Mouse (Mus musculus) E14TG2a.4 (cell line): ENCODE data around the gene Setd7.
A peak's percentile ranks its signal among the peaks of the same experiment; 100 is the strongest.

ENCODE experiments used
- H3K27me3 ChIP-seq: 2 replicates; pipeline ENCODE4 v1.6.1; 2014; ENCODE audit warnings: low read length, control low read depth; ENCODE audit not compliant: insufficient read depth
- H3K36me3 ChIP-seq: 2 replicates; pipeline ENCODE4 v1.6.1; 2014; ENCODE audit warnings: low read length, control low read depth; ENCODE audit not compliant: insufficient read depth
- H3K4me1 ChIP-seq: replicated peaks from 2 replicates; pipeline ENCODE4 v1.6.1; 2014; ENCODE audit warnings: low read depth, low read length, control low read depth
- H3K4me3 ChIP-seq: replicated peaks from 2 replicates; pipeline ENCODE4 v1.5.1; 2014; ENCODE audit warnings: mild to moderate bottlenecking, low read length
- H3K9me3 ChIP-seq: 2 replicates; pipeline ENCODE4 v1.6.1; 2014; ENCODE audit warnings: low read length, control low read depth
- CTCF ChIP-seq: conservative IDR thresholded peaks from 2 replicates; pipeline ENCODE4 v1.5.1; 2014; ENCODE audit warnings: low read length
- NANOG ChIP-seq: IDR thresholded peaks from 2 replicates; pipeline ENCODE4 v1.6.1; 2014; ENCODE audit warnings: borderline replicate concordance, low read length, mixed read lengths
- POU5F1 ChIP-seq: IDR thresholded peaks from 2 replicates; pipeline ENCODE4 v1.6.1; 2014; ENCODE audit warnings: low read length, borderline replicate concordance

Gene Setd7

DNA sequence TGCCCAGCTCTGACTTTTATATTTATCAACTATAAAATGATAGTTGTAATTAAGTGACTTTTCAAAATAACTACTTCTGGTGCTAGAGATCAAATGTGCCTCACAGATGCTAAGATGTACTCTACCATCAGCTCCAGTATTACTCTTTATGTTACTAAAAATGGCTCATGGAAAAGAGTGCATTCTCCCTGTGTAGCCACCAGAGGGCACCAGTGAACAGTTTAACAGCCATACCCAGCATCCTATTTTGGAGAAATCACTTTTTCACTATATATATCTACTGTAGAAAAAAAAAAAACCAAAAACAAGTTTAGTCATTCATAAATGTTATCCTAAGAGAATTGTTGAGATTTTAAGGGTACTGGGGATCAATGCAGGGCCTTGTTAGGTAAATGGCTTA lies 79.6 kb downstream of the Setd7 start:
- Histone ChIP-seq H3K4me3 (no peak overlapping the region), H3K27me3 (peaks cover 6% of the 10 kb centered on the region; the same call in 1 of the 2 replicates), H3K36me3 (no peaks in the 10 kb centered on the region), H3K4me1 (peaks cover 22% of the 10 kb centered on the region), H3K9me3 (no peaks in the 10 kb centered on the region)
- TF ChIP-seq CTCF (peak; percentile 76), NANOG (no peak)

GRCm38 (mm10) chr3:51479893-51480292 lies 80.8 kb downstream of the Setd7 start:
- no peak for TF ChIP-seq POU5F1
- no peak for TF ChIP-seq NANOG
- no peak for TF ChIP-seq CTCF
- H3K4me3 ChIP-seq = no peak overlapping the region
- peaks cover 4% of the 10 kb centered on the region; the same call in 1 of the 2 replicates for H3K27me3 ChIP-seq
- no peaks in the 10 kb centered on the region for H3K9me3 ChIP-seq
- H3K4me1 ChIP-seq = peaks cover 13% of the 10 kb centered on the region
- H3K36me3 ChIP-seq = peaks cover 10% of the 10 kb centered on the region

DNA sequence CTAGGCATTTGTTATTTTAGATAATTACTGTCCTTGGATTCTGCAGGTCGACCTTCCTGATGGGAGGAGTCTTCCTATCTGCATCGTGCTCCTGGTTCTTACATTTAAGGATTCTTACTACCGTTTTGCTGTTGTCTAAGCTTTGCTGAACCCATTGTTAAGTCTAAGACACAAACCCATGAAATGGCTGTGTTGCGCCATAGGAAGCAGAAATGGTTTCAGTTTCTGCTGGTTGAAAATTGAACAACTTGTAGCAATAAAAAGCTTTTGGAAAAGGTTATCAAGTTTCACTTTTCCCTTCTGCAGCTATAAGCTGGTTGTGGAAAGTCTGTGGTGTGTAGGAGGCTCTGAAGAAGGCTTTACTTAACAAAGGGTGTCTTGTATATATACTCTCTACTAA lies 85.0 kb downstream of the Setd7 start:
- no peaks in the 10 kb centered on the region for H3K9me3 ChIP-seq
- H3K27me3 ChIP-seq = no peaks in the 10 kb centered on the region
- no peak for TF ChIP-seq CTCF
- no peak for TF ChIP-seq NANOG
- no peak for TF ChIP-seq POU5F1
- no peak overlapping the region for H3K4me3 ChIP-seq
- H3K36me3 ChIP-seq = peaks cover 50% of the 10 kb centered on the region
- H3K4me1 ChIP-seq = no peaks in the 10 kb centered on the region

- Histone ChIP-seq H3K27me3 (no peaks in the 10 kb centered on the region), H3K4me1 (no peaks in the 10 kb centered on the region), H3K9me3 (no peaks in the 10 kb centered on the region), H3K4me3 (no peak overlapping the region), H3K36me3 (peaks cover 98% of the 10 kb centered on the region)
- no peak for TF ChIP-seq POU5F1
- no peak for TF ChIP-seq NANOG
- no peak for TF ChIP-seq CTCF
Observed at GRCm38 (mm10) chr3:51468530-51468929, 92.1 kb downstream of the Setd7 start.
